Mouse (Mus musculus) Patski (cell line): Measurements from ENCODE around the gene Car8. TPM values are rescaled to one million over a fixed set of nuclear protein-coding genes. Genes with fewer than 3 reads are reported as not detected.

Experiments used
- ATAC-seq: fragments of 100-300 bp; one replicate; pipeline ENCODE4 v1.8.0; 2021
- CTCF ChIA-PET: fragments of 350-600 bp; sonication (Branson Sonifier 250); formaldehyde crosslinking; loops from one replicate; lab custom pipeline; 2022; ENCODE audit warnings: inconsistent platforms; lab: Charles Lee
- POLR2A ChIA-PET: fragments of 350-600 bp; sonication (Branson Sonifier 250); formaldehyde crosslinking; loops from one replicate; lab custom pipeline; 2022; ENCODE audit warnings: antibody characterized with exemption, inconsistent platforms; lab: Charles Lee
- DNase-seq: peaks from one replicate; pipeline ENCODE4 v3.0.0-alpha.2; 2011; ENCODE audit warnings: low read depth, low spot score
- H3K27me3 ChIP-seq: fragments of 371-371 bp; one replicate; pipeline ENCODE4 v1.5.1; 2021
- CTCF ChIP-seq: fragments of 100-300 bp; IDR thresholded peaks from one replicate; pipeline ENCODE4 v1.5.1; 2021
- in situ Hi-C: fragments of 300-500 bp; cut with MboI; formaldehyde crosslinking; loops from 3 replicates; pipeline ENCODE4 v1.11.1; 2018; ENCODE audit warnings: low pct_unique_long_range_greater_than_20kb, mixed read lengths
- polyA plus RNA-seq: library from polyadenylated mRNA; unstranded; gene quantifications from one replicate; pipeline ENCODE4 v1.2.3, GENCODE M21; 2021

Gene Car8
- polyA plus RNA-seq, 1 experiment from 2014 or later, result not detected

GRCm38 (mm10) chr4:8229661-8230298 lies 9.1 kb downstream of the Car8 start:
- DNase-seq (no peak), ATAC-seq (peak; percentile 65)
- H3K27me3 ChIP-seq, result no peaks in the 10 kb centered on the region
- in situ Hi-C loops, result no loop called here
- ChIA-PET POLR2A (no interaction called here), CTCF (no interaction called here)
- no peak for TF ChIP-seq CTCF

- no peak for ATAC-seq
- no peak for TF ChIP-seq CTCF
- POLR2A ChIA-PET, result no interaction called here
- no peak for DNase-seq
- CTCF ChIA-PET, result no interaction called here
- H3K27me3 ChIP-seq, result no peaks in the 10 kb centered on the region
- in situ Hi-C loops, result no loop called here
Measured at GRCm38 (mm10) chr4:8218941-8219340, 19.9 kb downstream of the Car8 start.

GRCm38 (mm10) chr4:8218004-8218403 lies 20.8 kb downstream of the Car8 start:
- no peak for ATAC-seq
- TF ChIP-seq CTCF, result no peak

GRCm38 (mm10) chr4:8217272-8217671 lies 21.6 kb downstream of the Car8 start:
- no peak for TF ChIP-seq CTCF
- CTCF ChIA-PET, result no interaction called here
- H3K27me3 ChIP-seq, result no peaks in the 10 kb centered on the region
- ATAC-seq (no peak), DNase-seq (no peak)
- in situ Hi-C loops, result no loop called here
- POLR2A ChIA-PET, result no interaction called here

More at GRCm38 (mm10) chr4:8218004-8218403, 20.8 kb downstream of the Car8 start:
- CTCF ChIA-PET, result no interaction called here
- H3K27me3 ChIP-seq, result no peaks in the 10 kb centered on the region
- POLR2A ChIA-PET, result no interaction called here
- DNase-seq, result no peak
- in situ Hi-C loops, result no loop called here

GRCm38 (mm10) chr4:8216551-8216950 lies 22.3 kb downstream of the Car8 start:
- POLR2A ChIA-PET, result no interaction called here
- CTCF ChIA-PET, result no interaction called here
- DNase-seq (no peak), ATAC-seq (no peak)
- in situ Hi-C loops, result no loop called here
- TF ChIP-seq CTCF, result no peak
- H3K27me3 ChIP-seq, result no peaks in the 10 kb centered on the region

GRCm38 (mm10) chr4:8213661-8214060 lies 25.2 kb downstream of the Car8 start:
- TF ChIP-seq CTCF, result no peak
- CTCF ChIA-PET, result interaction anchor here (1.0 to 1.8 kb wide), 4 partner anchors 14 to 47 kb away, joined by 3 to 5 read pairs (median 3); no protein-coding TSS in a partner anchor
- H3K27me3 ChIP-seq, result no peaks in the 10 kb centered on the region
- ATAC-seq, result no peak
- in situ Hi-C loops, result no loop called here
- POLR2A ChIA-PET, result interaction anchor here (1.3 kb wide), 1 partner anchor 32 kb away, joined by 4 read pairs; no protein-coding TSS in a partner anchor
- DNase-seq, result no peak

- peak; percentile 41 for DNase-seq
- TF ChIP-seq CTCF, result no peak
- ChIA-PET CTCF (interaction anchor here (1.0 to 1.8 kb wide), 4 partner anchors 14 to 48 kb away, joined by 3 to 5 read pairs (median 3); no protein-coding TSS in a partner anchor), POLR2A (interaction anchor here (1.3 kb wide), 1 partner anchor 33 kb away, joined by 4 read pairs; no protein-coding TSS in a partner anchor)
- peak; percentile 65 for ATAC-seq
- no peaks in the 10 kb centered on the region for H3K27me3 ChIP-seq
- in situ Hi-C loops, result no loop called here
Measured at GRCm38 (mm10) chr4:8212873-8213569, 25.8 kb downstream of the Car8 start.

GRCm38 (mm10) chr4:8210452-8210851 lies 28.4 kb downstream of the Car8 start:
- in situ Hi-C loops, result no loop called here
- ChIA-PET POLR2A (no interaction called here), CTCF (no interaction called here)
- no peak for ATAC-seq
- H3K27me3 ChIP-seq, result no peaks in the 10 kb centered on the region
- no peak for TF ChIP-seq CTCF
- DNase-seq, result no peak

GRCm38 (mm10) chr4:8207924-8208323 lies 30.9 kb downstream of the Car8 start:
- CTCF ChIA-PET, result no interaction called here
- no peaks in the 10 kb centered on the region for H3K27me3 ChIP-seq
- ATAC-seq (no peak), DNase-seq (no peak)
- in situ Hi-C loops, result no loop called here
- TF ChIP-seq CTCF, result no peak
- POLR2A ChIA-PET, result no interaction called here

GRCm38 (mm10) chr4:8206918-8207573 lies 31.8 kb downstream of the Car8 start:
- ATAC-seq (no peak), DNase-seq (no peak)
- CTCF ChIA-PET, result no interaction called here
- in situ Hi-C loops, result no loop called here
- H3K27me3 ChIP-seq, result no peaks in the 10 kb centered on the region
- POLR2A ChIA-PET, result no interaction called here
- no peak for TF ChIP-seq CTCF
